Mouse (Mus musculus): Measurements from ENCODE around the gene Unc13b.

GRCm38 (mm10) chr4:43019641-43020465 lies 38.9 kb upstream of the Unc13b start:
- TF ChIP-seq POLR2A (IDR thresholded peaks at IDR 0.05; ENCODE audit: control insufficient read depth, extremely low read depth, insufficient read depth, low read length, poor library complexity): no peak
- no peak for TF ChIP-seq CTCF (IDR thresholded peaks at IDR 0.05; ENCODE audit: borderline replicate concordance, control insufficient read depth, extremely low read depth, insufficient read depth, low read length, poor library complexity)
